Mouse (Mus musculus): ENCODE measurements around the gene Upk3b. TPM values are rescaled to one million over a fixed set of nuclear protein-coding genes. Genes with fewer than 3 reads are reported as not detected.

Gene Upk3b
- polyA plus RNA-seq, 1 experiment from 2014 or later, result 0.04 TPM

GRCm38 (mm10) chr5:136014877-136015276 is 23.4 kb upstream of the Upk3b start:
- Histone ChIP-seq H3K4me1 (replicated peaks) (peaks cover 32% of the 10 kb centered on the region), H3K4me3 (no peak overlapping the region), H3K27me3 (no peaks in the 10 kb centered on the region), H3K36me3 (peaks cover 57% of the 10 kb centered on the region), H3K4me2 (no peak overlapping the region), H3K9me3 (no peaks in the 10 kb centered on the region), H3K27ac (no peak overlapping the region), H3K9ac (no peak overlapping the region)
- ATAC-seq (ENCODE audit: low FRiP score), result no peak
- 87% methylated on average over 10 of the region's 10 CpGs for WGBS

GRCm38 (mm10) chr5:136015586-136015985 is 22.7 kb upstream of the Upk3b start:
- Histone ChIP-seq H3K4me2 (no peak overlapping the region), H3K27me3 (no peaks in the 10 kb centered on the region), H3K36me3 (peaks cover 55% of the 10 kb centered on the region), H3K4me1 (replicated peaks) (peaks cover 32% of the 10 kb centered on the region), H3K9ac (0 out of 2 replicates have a peak overlapping the region, but pooled peaks have one; percentile 8), H3K27ac (peak overlapping the region; percentile 32; the same call in 1 of the 2 replicates), H3K4me3 (no peak overlapping the region), H3K9me3 (no peaks in the 10 kb centered on the region)
- no peak for ATAC-seq (ENCODE audit: low FRiP score)
- 81% methylated on average over 10 of the region's 10 CpGs for WGBS

- peaks cover 49% of the 10 kb centered on the region for H3K36me3 ChIP-seq
- WGBS, result 77% methylated on average over 10 of the region's 10 CpGs
These were observed 22.1 kb upstream of the Upk3b start for GRCm38 (mm10) chr5:136016014-136016876.

GRCm38 (mm10) chr5:136017262-136017661 is 21.0 kb upstream of the Upk3b start:
- Histone ChIP-seq H3K4me3 (no peak overlapping the region), H3K4me1 (replicated peaks) (peaks cover 32% of the 10 kb centered on the region), H3K36me3 (peaks cover 44% of the 10 kb centered on the region), H3K27me3 (no peaks in the 10 kb centered on the region), H3K4me2 (no peak overlapping the region), H3K9me3 (no peaks in the 10 kb centered on the region), H3K9ac (no peak overlapping the region), H3K27ac (no peak overlapping the region)
- 92% methylated on average over 6 of the region's 6 CpGs for WGBS
- ATAC-seq (ENCODE audit: low FRiP score), result no peak

More at GRCm38 (mm10) chr5:136016014-136016876, 22.1 kb upstream of the Upk3b start:
- Histone ChIP-seq H3K27ac (peak overlapping the region; percentile 35; the same call in 1 of the 2 replicates), H3K9me3 (no peaks in the 10 kb centered on the region), H3K4me1 (replicated peaks) (peaks cover 32% of the 10 kb centered on the region), H3K4me2 (no peak overlapping the region), H3K27me3 (no peaks in the 10 kb centered on the region), H3K4me3 (no peak overlapping the region), H3K9ac (0 out of 2 replicates have a peak overlapping the region, but pooled peaks have one; percentile 19)
- no peak for ATAC-seq (ENCODE audit: low FRiP score)

- H3K9me3 ChIP-seq, result no peaks in the 10 kb centered on the region
- no peak overlapping the region for H3K27ac ChIP-seq
- no peak overlapping the region for H3K4me2 ChIP-seq
- H3K4me3 ChIP-seq, result no peak overlapping the region
- H3K36me3 ChIP-seq, result peaks cover 34% of the 10 kb centered on the region
- no peak overlapping the region for H3K9ac ChIP-seq
- no peak for ATAC-seq (ENCODE audit: low FRiP score)
- no peaks in the 10 kb centered on the region for H3K27me3 ChIP-seq
- peaks cover 32% of the 10 kb centered on the region for H3K4me1 ChIP-seq (replicated peaks)
- WGBS, result 91% methylated on average over 2 of the region's 2 CpGs
These were observed 19.6 kb upstream of the Upk3b start for GRCm38 (mm10) chr5:136018726-136019125.

- 46% methylated on average over 1 of the region's 1 CpGs for WGBS
- Histone ChIP-seq H3K27ac (no peak overlapping the region), H3K36me3 (peaks cover 38% of the 10 kb centered on the region), H3K4me2 (no peak overlapping the region), H3K4me1 (replicated peaks) (peaks cover 30% of the 10 kb centered on the region), H3K9ac (no peak overlapping the region), H3K9me3 (no peaks in the 10 kb centered on the region), H3K27me3 (no peaks in the 10 kb centered on the region), H3K4me3 (no peak overlapping the region)
- no peak for ATAC-seq (ENCODE audit: low FRiP score)
These were observed 18.4 kb upstream of the Upk3b start for GRCm38 (mm10) chr5:136019907-136020306.

GRCm38 (mm10) chr5:136025712-136026111 is 12.6 kb upstream of the Upk3b start:
- WGBS, result 88% methylated on average over 3 of the region's 3 CpGs
- Histone ChIP-seq H3K9ac (no peak overlapping the region), H3K36me3 (peaks cover 69% of the 10 kb centered on the region), H3K27me3 (no peaks in the 10 kb centered on the region), H3K4me2 (no peak overlapping the region), H3K27ac (no peak overlapping the region), H3K9me3 (no peaks in the 10 kb centered on the region), H3K4me1 (replicated peaks) (no peaks in the 10 kb centered on the region), H3K4me3 (no peak overlapping the region)
- ATAC-seq (ENCODE audit: low FRiP score), result no peak

- H3K27ac ChIP-seq, result no peak overlapping the region
- H3K9ac ChIP-seq, result no peak overlapping the region
- no peak for ATAC-seq (ENCODE audit: low FRiP score)
- no peak overlapping the region for H3K4me3 ChIP-seq
- no peaks in the 10 kb centered on the region for H3K27me3 ChIP-seq
- H3K4me2 ChIP-seq, result no peak overlapping the region
- WGBS, result 82% methylated on average over 9 of the region's 9 CpGs
- no peaks in the 10 kb centered on the region for H3K9me3 ChIP-seq
- peaks cover 76% of the 10 kb centered on the region for H3K36me3 ChIP-seq
- H3K4me1 ChIP-seq (replicated peaks), result no peaks in the 10 kb centered on the region
These were observed 11.4 kb upstream of the Upk3b start for GRCm38 (mm10) chr5:136026859-136027258.

- Histone ChIP-seq H3K9me3 (no peaks in the 10 kb centered on the region), H3K36me3 (peaks cover 84% of the 10 kb centered on the region), H3K4me1 (replicated peaks) (no peaks in the 10 kb centered on the region), H3K9ac (no peak overlapping the region), H3K4me3 (no peak overlapping the region), H3K27me3 (no peaks in the 10 kb centered on the region), H3K4me2 (no peak overlapping the region), H3K27ac (no peak overlapping the region)
- WGBS, result 77% methylated on average over 11 of the region's 11 CpGs
- no peak for ATAC-seq (ENCODE audit: low FRiP score)
These were observed 10.5 kb upstream of the Upk3b start for GRCm38 (mm10) chr5:136027612-136028311.

GRCm38 (mm10) chr5:136034868-136035267 is 3.4 kb upstream of the Upk3b start:
- Histone ChIP-seq H3K36me3 (peaks cover 34% of the 10 kb centered on the region), H3K27ac (no peak overlapping the region), H3K4me1 (replicated peaks) (no peaks in the 10 kb centered on the region), H3K9ac (no peak overlapping the region), H3K4me2 (no peak overlapping the region), H3K9me3 (no peaks in the 10 kb centered on the region), H3K27me3 (no peaks in the 10 kb centered on the region), H3K4me3 (no peak overlapping the region)
- 86% methylated on average over 4 of the region's 4 CpGs for WGBS
- no peak for ATAC-seq (ENCODE audit: low FRiP score)

- Histone ChIP-seq H3K36me3 (peaks cover 30% of the 10 kb centered on the region), H3K27ac (no peak overlapping the region), H3K4me1 (replicated peaks) (no peaks in the 10 kb centered on the region), H3K9me3 (no peaks in the 10 kb centered on the region), H3K4me3 (no peak overlapping the region), H3K9ac (no peak overlapping the region), H3K4me2 (no peak overlapping the region), H3K27me3 (no peaks in the 10 kb centered on the region)
- no peak for ATAC-seq (ENCODE audit: low FRiP score)
- 78% methylated on average over 1 of the region's 1 CpGs for WGBS
These were observed 3.0 kb upstream of the Upk3b start for GRCm38 (mm10) chr5:136035285-136035684.

- H3K9ac ChIP-seq, result no peak overlapping the region
- no peak overlapping the region for H3K4me3 ChIP-seq
- H3K36me3 ChIP-seq, result peaks cover 17% of the 10 kb centered on the region
- no peak for ATAC-seq (ENCODE audit: low FRiP score)
- H3K4me1 ChIP-seq (replicated peaks), result no peaks in the 10 kb centered on the region
- H3K27me3 ChIP-seq, result no peaks in the 10 kb centered on the region
- H3K27ac ChIP-seq, result no peak overlapping the region
- H3K9me3 ChIP-seq, result no peaks in the 10 kb centered on the region
- WGBS, result 94% methylated on average over 1 of the region's 1 CpGs
- no peak overlapping the region for H3K4me2 ChIP-seq
These were observed 1.6 kb upstream of the Upk3b start for GRCm38 (mm10) chr5:136036667-136037066.
